Mouse (Mus musculus) heart, adult 18-20 months (tissue): ENCODE data around the gene Gm15294. TPM values are rescaled to one million over a fixed set of nuclear protein-coding genes. Genes with fewer than 3 reads are reported as not detected.

Source experiments
- DNase-seq, 2 experiments: peaks; one replicate each; pipeline ENCODE4 v3.0.0; 2021 to 2022; ENCODE audit warnings: mixed read lengths in 1 of 2
- long read RNA-seq, 2 experiments: library from polyadenylated mRNA; stranded (forward); transcript quantifications; one replicate each; pipeline ENCODE4 v2.0.0; 2021
- total RNA-seq, 2 experiments: library from RNA; stranded (reverse); gene quantifications; 2 replicates each; pipeline ENCODE4 v1.2.3; 2021

Gene Gm15294
- total RNA-seq, result not detected
- long read RNA-seq, experiment 1, result 0 reads
- long read RNA-seq, experiment 2, result 0 reads

DNA sequence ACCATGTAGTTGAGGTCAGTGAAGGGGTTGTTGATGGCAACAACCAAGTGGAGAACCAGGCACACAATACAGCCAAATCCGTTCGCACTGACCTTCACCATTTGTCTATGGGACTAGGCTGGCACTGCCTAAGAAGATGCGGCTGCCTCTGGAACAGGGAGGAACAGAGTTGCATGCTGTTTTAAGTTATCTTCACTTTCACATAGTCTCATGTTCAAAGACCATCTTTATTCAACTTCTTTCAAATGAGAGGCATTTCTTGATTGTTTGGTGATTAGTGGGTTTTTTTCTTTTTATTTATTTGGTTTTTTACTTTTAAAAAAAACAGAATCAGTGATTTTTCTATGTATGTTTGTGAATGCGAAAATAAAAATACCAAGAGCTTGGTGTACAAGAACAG, at the start of gene Gm15294:
Gm15294 (minus strand) TSS at position 101 of the 400 bp plus-strand sequence.
- DNase-seq, result no peak

DNA sequence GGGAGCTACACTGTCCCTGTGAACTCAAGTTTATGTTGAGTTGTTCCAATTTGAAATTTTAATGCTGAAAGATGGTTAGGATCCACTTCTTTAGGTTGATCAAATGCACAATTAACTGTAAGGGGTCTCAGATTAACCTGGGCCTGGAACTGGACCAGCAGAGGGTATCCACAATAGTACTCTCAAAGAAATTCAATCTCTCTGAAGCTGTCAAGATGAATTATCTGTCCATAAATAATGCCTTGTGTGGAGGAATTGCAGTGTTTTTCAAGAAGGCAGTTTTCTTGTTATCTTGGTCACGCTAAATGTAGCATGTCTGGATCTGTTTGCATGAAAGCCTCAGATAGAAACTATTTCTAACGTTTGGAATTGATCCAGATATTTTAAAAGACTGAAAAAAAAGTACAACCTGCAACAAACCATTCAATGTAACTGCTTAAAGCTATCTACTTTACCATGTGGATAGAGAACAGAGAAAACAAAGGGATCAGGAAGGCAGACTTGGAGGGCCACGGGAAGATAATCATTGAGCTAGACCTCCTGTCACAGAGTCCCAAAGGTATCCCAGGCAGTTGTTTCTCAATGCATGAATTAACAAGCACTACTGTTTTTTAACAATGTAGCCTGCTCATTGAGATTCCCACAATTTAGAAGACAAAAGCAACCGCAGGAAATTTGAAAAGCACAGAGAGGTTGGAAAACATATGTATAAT, 9.5 kb upstream of the Gm15294 start:
- DNase-seq, result no peak

DNA sequence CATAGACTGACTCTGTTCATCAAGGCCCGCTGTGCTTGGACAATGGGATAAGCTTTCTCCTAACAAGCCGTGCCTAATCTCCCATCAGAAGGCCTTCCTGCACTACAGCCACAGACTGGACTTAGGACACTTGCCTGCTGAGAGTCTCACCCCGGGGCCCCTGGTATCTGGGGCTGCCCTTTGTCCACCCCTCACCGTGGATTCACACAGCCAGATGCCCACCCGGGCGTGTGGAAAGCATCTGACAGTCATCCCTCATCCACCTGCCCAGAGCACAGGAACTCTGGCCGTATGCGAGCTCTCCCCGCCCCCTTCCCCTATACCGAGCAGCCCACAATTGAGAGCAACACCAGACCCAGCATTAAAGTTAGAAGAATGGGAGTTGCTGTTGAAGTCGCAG, 1.0 kb downstream of the Gm15294 start:
- no peak for DNase-seq

DNA sequence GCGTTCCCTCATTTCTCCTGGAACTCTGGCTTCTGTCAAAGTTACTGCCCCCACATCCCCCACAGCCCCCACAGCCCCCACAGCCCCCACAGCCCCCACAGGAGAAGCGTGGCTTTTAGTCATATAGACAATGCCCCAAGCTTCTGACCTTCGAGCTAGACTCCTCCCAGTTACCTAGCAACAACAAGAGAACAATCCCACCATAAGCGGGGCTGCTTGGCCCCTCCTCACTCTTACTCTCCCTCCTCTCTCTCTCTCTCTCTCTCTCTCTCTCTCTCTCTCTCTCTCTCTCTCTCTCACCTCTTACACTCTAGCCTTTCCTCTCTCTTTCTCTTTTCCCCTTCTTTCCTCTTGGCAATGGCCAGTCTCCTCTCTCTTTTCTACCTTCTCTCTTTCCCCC, 1.4 kb downstream of the Gm15294 start:
- DNase-seq, result no peak

DNA sequence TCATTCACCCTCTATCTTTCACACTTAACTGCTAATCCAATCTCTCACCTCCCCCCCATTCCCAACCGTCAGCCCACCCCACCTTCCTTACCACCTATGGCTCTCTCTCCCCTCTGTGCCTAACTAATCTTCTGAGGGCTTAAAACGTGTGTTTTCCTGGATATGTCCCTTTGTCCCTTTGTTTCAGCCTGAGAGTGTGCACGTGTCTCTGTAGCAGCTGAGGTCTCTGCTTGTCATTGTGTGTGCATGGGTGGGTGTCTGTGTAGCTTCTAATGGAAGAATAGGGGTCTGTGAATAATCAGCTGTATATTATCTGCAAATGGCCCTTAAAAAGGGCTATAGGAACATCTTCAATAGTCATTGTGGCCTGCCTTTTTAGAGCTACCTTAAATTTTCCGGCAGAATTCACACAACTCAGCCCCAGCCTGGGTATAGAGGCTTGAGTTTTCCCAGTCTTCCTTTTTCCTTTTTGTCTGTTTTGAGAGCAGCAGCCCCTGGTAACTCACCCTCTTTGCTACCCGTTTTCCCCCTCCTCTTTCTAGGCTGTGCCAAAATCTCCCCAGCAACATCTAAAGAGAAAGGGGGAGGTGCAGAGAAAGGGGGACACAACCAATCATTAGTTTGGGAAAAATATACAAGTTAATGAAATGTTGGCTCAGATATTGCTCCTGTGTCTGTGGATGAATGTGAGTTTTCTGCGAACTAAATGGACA, 19.2 kb downstream of the Gm15294 start:
- DNase-seq, result no peak

Other genes with a start within 250 kb of the Gm15294 start
- not detected for gene Irs4, start 150.0 kb downstream of the Gm15294 start, total RNA-seq